Mouse (Mus musculus) testis, adult 10 weeks (tissue): ENCODE results near the gene 2310002L09Rik. TPM values are rescaled to one million over a fixed set of nuclear protein-coding genes. Genes with fewer than 3 reads are reported as not detected.

Source experiments
- polyA plus RNA-seq: library from polyadenylated mRNA; stranded (reverse); fragments of 350-450 nt; fragmentation: Illumina TruSeq; extraction: RNeasy Lipid Tissue Mini Kit (QIAGEN cat#74804); gene quantifications from one replicate; pipeline ENCODE4 v1.2.3, GENCODE M21; 2014; ENCODE audit warnings: low read depth, low replicate concordance

Gene 2310002L09Rik
- not detected for polyA plus RNA-seq

DNA sequence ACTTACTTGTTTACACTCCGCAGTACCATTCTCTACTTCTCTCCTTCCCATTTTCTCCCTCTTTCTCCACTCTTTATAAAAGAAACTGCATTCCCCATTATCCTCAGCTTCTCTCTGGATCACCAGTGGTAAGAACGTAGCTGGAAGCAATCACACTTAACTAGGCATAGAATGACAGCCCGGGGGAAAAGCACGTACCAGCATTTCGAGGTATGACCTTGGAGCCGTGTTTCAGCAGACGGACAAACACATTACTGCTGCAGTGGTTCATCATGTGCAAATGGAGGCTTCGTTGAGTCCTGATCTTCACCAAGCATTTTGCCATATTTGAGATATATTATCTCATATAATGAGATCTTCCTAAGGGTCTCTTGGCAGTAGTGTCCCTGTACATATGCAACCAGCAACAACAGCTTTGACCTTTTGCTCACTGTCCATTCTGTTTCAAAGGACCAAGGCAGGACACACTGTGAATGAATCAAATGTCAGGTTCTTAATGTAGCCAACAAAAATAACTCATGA lies at the start of gene 2310002L09Rik:
Gene 2310002L09Rik, minus strand, starts transcription at position 472 of the 522 bp plus-strand sequence.

DNA sequence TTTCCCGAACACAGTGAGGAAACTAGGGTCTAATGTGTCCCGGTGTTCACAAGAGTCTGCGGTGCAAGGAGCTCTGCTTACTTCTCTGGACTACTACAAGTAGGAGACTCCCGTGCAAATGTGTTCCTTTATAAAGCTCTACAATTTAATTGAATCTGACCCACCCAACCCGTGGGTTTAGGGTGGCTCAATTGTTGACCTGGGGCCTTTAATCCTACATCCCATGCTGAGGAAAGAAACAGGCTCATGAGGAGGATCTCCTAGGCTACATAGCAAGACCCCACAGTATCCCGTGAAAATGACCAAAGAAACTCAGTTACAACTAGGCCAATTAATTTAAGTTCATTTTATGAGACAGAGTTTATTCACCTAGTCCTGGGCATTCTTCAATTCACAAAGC lies 30.0 kb downstream of the 2310002L09Rik start, which contains the start of gene Gm11756:
Gene Gm11756, minus strand, starts transcription at position 101 of the 400 bp plus-strand sequence.

DNA sequence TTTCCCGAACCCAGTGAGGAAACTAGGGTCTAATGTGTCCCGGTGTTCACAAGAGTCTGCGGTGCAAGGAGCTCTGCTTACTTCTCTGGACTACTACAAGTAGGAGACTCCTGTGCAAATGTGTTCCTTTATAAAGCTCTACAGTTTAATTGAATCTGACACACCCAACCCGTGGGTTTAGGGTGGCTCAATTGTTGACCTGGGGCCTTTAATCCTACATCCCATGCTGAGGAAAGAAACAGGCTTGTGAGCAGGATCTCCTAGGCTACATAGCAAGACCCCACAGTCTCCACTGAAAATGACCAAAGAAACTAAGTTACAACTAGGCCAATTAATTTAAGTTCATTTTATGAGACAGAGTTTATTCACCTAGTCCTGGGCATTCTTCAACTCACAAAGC lies 44.8 kb downstream of the 2310002L09Rik start, which contains the start of gene Gm13871:
Gene Gm13871, minus strand, starts transcription at position 101 of the 400 bp plus-strand sequence.

DNA sequence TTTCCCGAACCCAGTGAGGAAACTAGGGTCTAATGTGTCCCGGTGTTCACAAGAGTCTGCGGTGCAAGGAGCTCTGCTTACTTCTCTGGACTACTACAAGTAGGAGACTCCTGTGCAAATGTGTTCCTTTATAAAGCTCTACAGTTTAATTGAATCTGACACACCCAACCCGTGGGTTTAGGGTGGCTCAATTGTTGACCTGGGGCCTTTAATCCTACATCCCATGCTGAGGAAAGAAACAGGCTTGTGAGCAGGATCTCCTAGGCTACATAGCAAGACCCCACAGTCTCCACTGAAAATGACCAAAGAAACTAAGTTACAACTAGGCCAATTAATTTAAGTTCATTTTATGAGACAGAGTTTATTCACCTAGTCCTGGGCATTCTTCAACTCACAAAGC lies 59.6 kb downstream of the 2310002L09Rik start, which contains the start of gene Gm11757:
Gene Gm11757, minus strand, starts transcription at position 101 of the 400 bp plus-strand sequence.

Other genes starting within 250 kb of the 2310002L09Rik start
- 53.9 TPM for gene Rasef, start 159.9 kb downstream of the 2310002L09Rik start, polyA plus RNA-seq
- not detected for gene Gm11758, start 74.6 kb downstream of the 2310002L09Rik start, polyA plus RNA-seq
- not detected for gene Gm11757, start 59.7 kb downstream of the 2310002L09Rik start, polyA plus RNA-seq
- gene Gm13871, start 44.9 kb downstream of the 2310002L09Rik start, polyA plus RNA-seq: not detected
- gene Gm11756, start 30.1 kb downstream of the 2310002L09Rik start, polyA plus RNA-seq: not detected
- 0.35 TPM for gene Frmd3, start 62.6 kb upstream of the 2310002L09Rik start, polyA plus RNA-seq